Mouse (Mus musculus): ENCODE data around the gene Nr1h2. TPM values are rescaled to one million over a fixed set of nuclear protein-coding genes. Genes with fewer than 3 reads are reported as not detected.
A peak's percentile ranks its signal among the peaks of the same experiment; 100 is the strongest.

Gene Nr1h2
- total RNA-seq, 2 experiments from 2014 or later: 45.1 to 49.0 TPM

DNA sequence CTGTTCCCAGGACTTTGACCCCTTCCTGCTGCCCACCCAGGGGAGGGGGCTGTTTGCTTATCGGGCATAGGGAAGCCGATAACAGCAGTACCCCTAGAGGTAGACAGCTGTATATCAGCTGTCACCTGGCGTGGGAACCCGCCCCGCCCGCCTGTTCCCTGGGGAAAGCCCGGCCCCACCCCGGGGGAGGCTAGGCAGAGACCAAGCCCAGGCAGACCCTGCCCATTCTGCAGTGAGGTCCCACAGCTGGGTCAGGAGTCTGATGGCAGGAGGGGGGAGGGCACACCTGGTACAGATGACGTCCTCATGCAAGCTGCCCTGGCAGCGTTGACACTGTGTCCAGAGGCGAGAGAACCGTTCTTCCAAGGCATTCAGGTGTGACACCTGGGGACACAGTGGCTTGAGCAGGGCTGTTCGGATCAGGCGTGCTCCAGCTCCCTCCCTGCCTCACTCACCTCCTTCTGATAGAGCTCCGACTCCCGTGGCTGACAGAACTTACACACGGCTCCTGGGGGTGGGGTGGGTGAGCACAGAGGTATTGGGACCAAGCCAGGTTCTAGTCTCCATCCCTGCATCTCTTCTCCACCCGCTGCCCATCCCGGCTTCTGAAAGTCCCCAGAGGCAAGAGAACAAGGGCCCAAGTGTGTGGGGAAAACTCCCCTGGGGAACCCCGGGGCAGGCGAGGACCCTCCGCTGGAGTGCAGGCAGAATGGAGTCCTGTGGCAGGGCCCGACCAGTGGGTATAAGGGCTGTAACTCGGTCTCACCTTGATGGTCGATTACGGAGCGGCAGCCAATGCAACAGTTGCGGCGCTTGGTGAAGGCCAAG lies 20.6 kb downstream of the Nr1h2 start:
- no peak for DNase-seq
- intact Hi-C loops (cut with DNase I): no loop called here

GRCm38 (mm10) chr7:44531946-44532732 lies 21.6 kb downstream of the Nr1h2 start, which contains the start of gene Spib:
Gene Spib (minus strand): TSS chr7:44532071.
- no peak for DNase-seq
- intact Hi-C loops (cut with DNase I): no loop called here

GRCm38 (mm10) chr7:44531207-44531606 lies 22.5 kb downstream of the Nr1h2 start:
- intact Hi-C loops (cut with DNase I): no loop called here
- no peak for DNase-seq

- DNase-seq: no peak
- intact Hi-C loops (cut with DNase I): no loop called here
Measured at GRCm38 (mm10) chr7:44530507-44530906, 23.2 kb downstream of the Nr1h2 start.

DNA sequence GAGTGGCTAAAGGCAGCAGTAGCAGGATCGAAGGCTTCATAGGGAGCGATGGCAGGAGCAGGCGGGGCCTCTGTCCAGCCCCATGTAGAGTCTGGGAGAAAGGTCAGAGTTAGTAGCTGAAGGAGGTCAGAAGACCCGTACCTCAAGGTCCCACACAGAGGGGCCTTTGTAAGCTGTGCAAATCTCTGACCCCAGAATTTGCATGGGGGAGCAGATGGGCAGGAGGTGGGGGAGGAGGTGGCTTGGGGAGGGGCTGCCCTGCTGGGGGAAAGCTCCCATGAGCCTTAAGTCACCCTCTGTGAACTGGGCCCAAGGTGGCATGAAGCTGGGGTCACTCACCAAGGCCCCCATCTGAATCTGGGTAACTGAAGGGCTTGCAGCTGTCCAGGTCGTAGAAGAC lies 24.2 kb downstream of the Nr1h2 start:
- DNase-seq: no peak
- intact Hi-C loops (cut with DNase I): no loop called here

DNA sequence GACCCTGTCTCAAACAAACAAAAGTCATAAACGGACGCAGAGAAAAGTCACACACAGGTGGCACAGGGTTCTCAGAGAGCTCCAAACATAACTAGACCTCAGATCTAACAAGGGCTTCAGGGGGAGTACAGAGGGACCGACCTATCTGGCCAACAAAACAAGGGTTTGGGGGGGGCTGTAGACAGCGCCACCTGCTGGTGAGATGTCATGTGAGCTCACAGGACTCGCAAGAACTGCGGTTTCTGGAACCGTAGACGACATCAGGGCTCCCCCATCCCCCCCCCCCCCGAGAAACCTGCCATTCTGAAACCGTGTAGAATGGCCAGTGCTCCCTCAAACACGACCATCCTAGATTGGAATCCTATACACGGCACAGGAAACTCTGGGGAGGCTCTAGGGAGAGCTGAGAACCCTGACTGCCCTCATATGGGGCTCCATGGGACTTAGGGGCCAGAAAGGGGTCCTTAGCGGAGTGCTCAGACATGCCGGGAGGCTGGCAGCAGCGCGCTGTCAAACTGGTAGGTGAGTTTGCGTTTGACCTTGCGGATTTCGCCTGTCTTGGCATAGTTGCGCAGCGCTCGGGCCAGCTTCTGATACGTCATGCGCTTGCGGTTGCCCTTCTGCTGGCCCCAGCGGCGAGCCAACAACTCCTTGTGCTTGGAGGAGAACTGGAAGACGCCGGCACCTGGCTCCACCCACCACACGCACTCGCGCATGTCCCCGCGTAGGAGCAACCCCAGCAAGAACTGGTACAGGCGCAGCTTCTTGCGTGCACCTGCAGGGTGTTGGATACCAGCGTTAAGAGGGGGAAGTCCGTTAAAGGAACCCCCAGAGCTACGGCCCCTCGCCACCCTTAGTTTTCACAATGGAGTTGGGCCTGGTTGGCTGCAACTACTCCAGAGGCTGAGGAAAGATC lies 26.0 kb downstream of the Nr1h2 start:
- DNase-seq: peak; percentile 77 to 78
- intact Hi-C loops (cut with DNase I): no loop called here

- no peak for DNase-seq
- intact Hi-C loops (cut with DNase I): no loop called here
Measured at GRCm38 (mm10) chr7:44526414-44527154, 27.2 kb downstream of the Nr1h2 start.

DNA sequence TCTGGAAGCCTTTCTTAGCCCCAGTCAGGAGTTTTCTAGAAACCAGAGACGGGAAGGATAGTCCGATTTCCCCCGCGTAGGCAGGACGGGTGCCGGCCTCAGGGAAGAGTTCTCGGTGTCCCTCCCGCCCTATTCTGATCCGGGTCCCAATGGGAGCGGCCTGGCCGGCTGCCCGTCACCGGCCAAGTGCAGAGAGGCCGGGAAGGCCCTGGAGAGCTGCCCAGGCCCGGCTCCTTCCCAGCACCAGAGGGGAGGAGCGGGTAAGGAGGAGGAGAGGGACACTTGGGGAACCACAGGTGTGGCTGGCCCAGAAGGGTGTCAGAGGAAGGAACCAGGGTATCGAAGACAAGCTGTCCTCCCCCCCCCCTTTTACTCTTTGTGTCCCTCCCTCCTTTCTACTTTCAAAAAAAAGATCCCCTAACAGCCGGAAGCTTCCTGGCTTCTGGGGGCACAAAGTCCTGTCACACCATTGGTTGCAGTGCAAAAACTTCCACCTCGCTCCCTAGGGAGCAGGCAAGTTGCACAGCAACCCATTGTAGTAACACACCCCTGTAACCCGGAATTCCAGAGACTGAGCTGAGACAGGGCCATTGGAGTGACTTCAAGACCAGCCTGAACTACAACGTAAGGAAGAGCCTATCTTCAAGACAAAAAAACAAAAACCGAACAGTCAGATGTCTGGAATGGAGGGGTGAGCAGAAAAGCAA lies 28.5 kb downstream of the Nr1h2 start:
- intact Hi-C loops (cut with DNase I): no loop called here

GRCm38 (mm10) chr7:44524502-44524901 lies 29.2 kb downstream of the Nr1h2 start, which contains the start of gene Mybpc2:
Gene Mybpc2 (minus strand): TSS chr7:44524656.
- intact Hi-C loops (cut with DNase I): loop anchor here (5.0 kb wide), 2 partner anchors 123 to 178 kb away; no protein-coding TSS in a partner anchor

More for the DNA sequence above, 28.5 kb downstream of the Nr1h2 start:
- DNase-seq: peak; percentile 88 to 92

GRCm38 (mm10) chr7:44523056-44523455 lies 30.7 kb downstream of the Nr1h2 start:
- intact Hi-C loops (cut with DNase I): loop anchor here (5.0 kb wide), 2 partner anchors 124 to 179 kb away; no protein-coding TSS in a partner anchor
- no peak for DNase-seq

More at GRCm38 (mm10) chr7:44524502-44524901, 29.2 kb downstream of the Nr1h2 start, which contains the start of gene Mybpc2:
- peak; percentile 77 to 79 for DNase-seq

GRCm38 (mm10) chr7:44521710-44522109 lies 32.0 kb downstream of the Nr1h2 start:
- DNase-seq: peak; percentile 69 to 78
- intact Hi-C loops (cut with DNase I): loop anchor here (1.0 to 5.0 kb wide), 4 partner anchors 28 to 181 kb away; no protein-coding TSS in a partner anchor

GRCm38 (mm10) chr7:44520990-44521389 lies 32.8 kb downstream of the Nr1h2 start:
- intact Hi-C loops (cut with DNase I): loop anchor here (1.0 to 5.0 kb wide), 4 partner anchors 28 to 181 kb away; no protein-coding TSS in a partner anchor
- no peak for DNase-seq

- intact Hi-C loops (cut with DNase I): no loop called here
- DNase-seq: no peak
Measured at GRCm38 (mm10) chr7:44519240-44519913, 34.4 kb downstream of the Nr1h2 start.

DNA sequence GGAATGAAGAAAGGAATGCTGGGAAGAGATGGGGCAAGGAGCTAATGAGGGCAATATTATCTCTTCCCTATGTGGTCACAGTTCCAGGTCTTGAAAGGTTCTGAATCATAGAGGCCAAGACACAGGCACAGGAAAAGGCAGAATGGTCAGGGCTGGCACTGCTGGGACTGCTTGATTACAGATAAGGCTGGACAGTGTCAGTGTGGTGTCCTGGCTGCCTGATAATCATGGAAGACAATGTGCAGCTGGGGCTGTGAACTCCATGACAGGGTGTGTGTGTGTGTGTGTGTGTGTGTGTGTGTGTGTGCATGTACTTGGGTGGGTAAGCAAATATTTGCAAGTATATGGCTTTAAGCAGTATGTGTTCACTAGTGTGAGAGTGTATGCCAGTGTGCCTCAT lies 46.3 kb downstream of the Nr1h2 start:
- intact Hi-C loops (cut with DNase I): no loop called here
- DNase-seq: no peak

- peak; percentile 68 to 82 for DNase-seq
- intact Hi-C loops (cut with DNase I): loop anchor here (1.0 kb wide), 2 partner anchors 47 to 60 kb away; partner anchors contain the start of gene Pold1
Measured at GRCm38 (mm10) chr7:44501563-44502115, 52.1 kb downstream of the Nr1h2 start.

GRCm38 (mm10) chr7:44500046-44500445 lies 53.7 kb downstream of the Nr1h2 start:
- intact Hi-C loops (cut with DNase I): no loop called here
- no peak for DNase-seq

Measured in heart, postnatal 10 days (tissue).